Comparison of ENCODE assay signal across 8 mouse cellular contexts in genomic region chr14:45463599-45463998, GRCm38 (mm10). TPM values are rescaled to one million over a fixed set of nuclear protein-coding genes. Genes with fewer than 3 reads are reported as not detected.
DNase-seq lines count a peak whose midpoint lies in the region; ATAC-seq lines count a peak whose summit lies in the region.

No protein-coding gene starts in this region.

- WGBS in midbrain, embryonic 12.5 days: 16% methylated on average over 10 of the region's 10 CpGs

- ATAC-seq in midbrain, embryonic 12.5 days (ENCODE audit: low FRiP score, low read depth): no peak
- no peak for ATAC-seq in megakaryocyte, adult 5-6 weeks (ENCODE audit: poor library complexity, severe bottlenecking)

- peaks cover 54% of the 10 kb centered on the region for H3K36me3 ChIP-seq in midbrain, embryonic 12.5 days

- intact Hi-C loops in heart, postnatal 14 days (cut with DNase I): no loop called here

- no peaks in the 10 kb centered on the region for H3K27me3 ChIP-seq in midbrain, embryonic 12.5 days

- no peak overlapping the region for H3K4me3 ChIP-seq in midbrain, embryonic 12.5 days

- H3K9ac ChIP-seq in midbrain, embryonic 12.5 days (replicated peaks): no peak overlapping the region

- H3K4me1 ChIP-seq in midbrain, embryonic 12.5 days: peaks cover 24% of the 10 kb centered on the region

- H3K27ac ChIP-seq in midbrain, embryonic 12.5 days (replicated peaks): peak overlapping the region; percentile 73

- DNase-seq in Muller cell, postnatal 12 days (ENCODE audit: inconsistent ontology term): peak; percentile 93
- peak; percentile 82 for DNase-seq in embryo, embryonic 10 days (ENCODE audit: low spot score)
- DNase-seq in heart, postnatal 14 days: peak; percentile 55 to 59
- peak; percentile 75 to 81 for DNase-seq in kidney, postnatal 36 days
- DNase-seq in thymus, postnatal 25 days: no peak
- no peak for DNase-seq in spleen, postnatal 14 days (ENCODE audit: low spot score in 2 of 2)

- no peak overlapping the region for H3K4me2 ChIP-seq in midbrain, embryonic 12.5 days (replicated peaks)

- no peaks in the 10 kb centered on the region for H3K9me3 ChIP-seq in midbrain, embryonic 12.5 days

RNA-seq across cellular contexts. Expression of gene Gnpnat1, which starts 58.9 kb away (rescaled TPM):
- 10 to 100 TPM; 10.2 to 11.9 TPM for total RNA-seq in heart, postnatal 14 days (2021)
- 34.1 and 35.0 TPM in 2 replicates for polyA plus RNA-seq in midbrain, embryonic 12.5 days (2016; fragmentation: Nextera tagmentation; extraction: Ambion mirVana)
- 15.5 and 18.5 TPM in 2 replicates for total RNA-seq in megakaryocyte, adult 5-6 weeks (2015)
- 12.1 and 13.9 TPM in 2 replicates for total RNA-seq in megakaryocyte, adult 5-6 weeks (2017)

Comparison
In these comparisons a context has a peak if more than half of its experiments do, and no peak if none do; other contexts are left out.
1. DNase-seq: peak in Muller cell, postnatal 12 days (single experiment), embryo, embryonic 10 days (single experiment), heart, postnatal 14 days (2 of 2) and kidney, postnatal 36 days (2 of 2); none in thymus, postnatal 25 days (single experiment) and spleen, postnatal 14 days (0 of 2).